Mouse (Mus musculus): Measurements from ENCODE around the gene Kcnn3.

GRCm38 (mm10) chr3:89653231-89653954 is 133.4 kb downstream of the Kcnn3 start:
- TF ChIP-seq POLR2A (IDR thresholded peaks at IDR 0.05; ENCODE audit: control insufficient read depth, low read depth, low read length) (no peak), CTCF (IDR thresholded peaks at IDR 0.05; ENCODE audit: control insufficient read depth, insufficient read depth, insufficient replicate concordance, low read depth, low read length) (no peak)
